Mouse (Mus musculus): ENCODE results near the gene Mfsd11.
"Not testable (repeated sequence)": the region's sequence is repeated elsewhere in the genome, so short reads cannot be mapped to it uniquely, and the experiment has no call there.

GRCm38 (mm10) chr11:116848877-116849178, 3.4 kb upstream of the Mfsd11 start:
- TF ChIP-seq POLR2A (IDR thresholded peaks at IDR 0.05; ENCODE audit: borderline replicate concordance, insufficient read depth, low read length); CTCF (IDR thresholded peaks at IDR 0.05; ENCODE audit: borderline replicate concordance, insufficient read depth, low read depth, low read length): not testable (repeated sequence)
